Mouse (Mus musculus): ENCODE data around the gene Nek2. TPM values are rescaled to one million over a fixed set of nuclear protein-coding genes. Genes with fewer than 3 reads are reported as not detected.
A peak's percentile ranks its signal among the peaks of the same experiment; 100 is the strongest.

The Nek2 gene
- total and polyA plus RNA-seq, 2 experiments: 0.28 to 0.46 TPM

- WGBS: 84% methylated on average over 6 of the region's 6 CpGs
- Histone ChIP-seq H3K4me3 (ENCODE audit: insufficient read depth, low read depth, low read length) (no peak overlapping the region), H3K36me3 (ENCODE audit: control insufficient read depth, insufficient read depth, low read length) (no peaks in the 10 kb centered on the region), H3K9ac (ENCODE audit: low read depth, low read length) (no peak overlapping the region), H3K27ac (replicated peaks; ENCODE audit: insufficient read depth, low read depth, low read length) (no peak overlapping the region), H3K27me3 (ENCODE audit: control insufficient read depth, insufficient read depth, low read length) (no peaks in the 10 kb centered on the region), H3K79me2 (ENCODE audit: control insufficient read depth, insufficient read depth, low read length) (no peaks in the 10 kb centered on the region), H3K4me1 (ENCODE audit: control insufficient read depth, insufficient read depth, low read length) (peaks cover 3% of the 10 kb centered on the region; the same call in 1 of the 2 replicates)
- no peak for DNase-seq (ENCODE audit: extremely low read depth, low read depth, low spot score)
- TF ChIP-seq POLR2A (IDR thresholded peaks at IDR 0.05; ENCODE audit: extremely low read depth, insufficient read depth, low read length) (no peak), CTCF (IDR thresholded peaks at IDR 0.05; ENCODE audit: low read depth, low read length) (no peak)
Observed at GRCm38 (mm10) chr1:191833396-191833795, 12.2 kb downstream of the Nek2 start.

- Histone ChIP-seq H3K9ac (ENCODE audit: low read depth, low read length) (peak overlapping the region; percentile 62), H3K27ac (replicated peaks; ENCODE audit: insufficient read depth, low read depth, low read length) (no peak overlapping the region), H3K79me2 (ENCODE audit: control insufficient read depth, insufficient read depth, low read length) (no peaks in the 10 kb centered on the region), H3K4me3 (ENCODE audit: insufficient read depth, low read depth, low read length) (peak overlapping the region; percentile 20; the same call in 1 of the 2 replicates), H3K36me3 (ENCODE audit: control insufficient read depth, insufficient read depth, low read length) (no peaks in the 10 kb centered on the region), H3K4me1 (ENCODE audit: control insufficient read depth, insufficient read depth, low read length) (peaks cover 15% of the 10 kb centered on the region), H3K27me3 (ENCODE audit: control insufficient read depth, insufficient read depth, low read length) (no peaks in the 10 kb centered on the region)
- WGBS: 6% methylated on average over 19 of the region's 19 CpGs
- TF ChIP-seq CTCF (IDR thresholded peaks at IDR 0.05; ENCODE audit: low read depth, low read length) (peak; percentile 95), POLR2A (IDR thresholded peaks at IDR 0.05; ENCODE audit: extremely low read depth, insufficient read depth, low read length) (no peak)
- DNase-seq (ENCODE audit: extremely low read depth, low read depth, low spot score): peak; percentile 54
Observed at GRCm38 (mm10) chr1:191834825-191835224, 13.6 kb downstream of the Nek2 start.

GRCm38 (mm10) chr1:191836318-191836985, 15.2 kb downstream of the Nek2 start:
- no peak overlapping the region for H3K27ac ChIP-seq (replicated peaks; ENCODE audit: insufficient read depth, low read depth, low read length)
- no peak for DNase-seq (ENCODE audit: extremely low read depth, low read depth, low spot score)
- WGBS: 44% methylated on average over 5 of the region's 5 CpGs
- no peaks in the 10 kb centered on the region for H3K36me3 ChIP-seq (ENCODE audit: control insufficient read depth, insufficient read depth, low read length)
- TF ChIP-seq POLR2A (IDR thresholded peaks at IDR 0.05; ENCODE audit: extremely low read depth, insufficient read depth, low read length): no peak
- H3K4me1 ChIP-seq (ENCODE audit: control insufficient read depth, insufficient read depth, low read length): peaks cover 28% of the 10 kb centered on the region
- no peaks in the 10 kb centered on the region for H3K79me2 ChIP-seq (ENCODE audit: control insufficient read depth, insufficient read depth, low read length)
- no peak overlapping the region for H3K9ac ChIP-seq (ENCODE audit: low read depth, low read length)
- no peak overlapping the region for H3K4me3 ChIP-seq (ENCODE audit: insufficient read depth, low read depth, low read length)
- no peaks in the 10 kb centered on the region for H3K27me3 ChIP-seq (ENCODE audit: control insufficient read depth, insufficient read depth, low read length)

GRCm38 (mm10) chr1:191837691-191838090, 16.4 kb downstream of the Nek2 start:
- Histone ChIP-seq H3K36me3 (ENCODE audit: control insufficient read depth, insufficient read depth, low read length) (no peaks in the 10 kb centered on the region), H3K4me3 (ENCODE audit: insufficient read depth, low read depth, low read length) (no peak overlapping the region), H3K4me1 (ENCODE audit: control insufficient read depth, insufficient read depth, low read length) (peaks cover 28% of the 10 kb centered on the region), H3K9ac (ENCODE audit: low read depth, low read length) (no peak overlapping the region), H3K79me2 (ENCODE audit: control insufficient read depth, insufficient read depth, low read length) (no peaks in the 10 kb centered on the region), H3K27me3 (ENCODE audit: control insufficient read depth, insufficient read depth, low read length) (no peaks in the 10 kb centered on the region), H3K27ac (replicated peaks; ENCODE audit: insufficient read depth, low read depth, low read length) (no peak overlapping the region)
- no peak for DNase-seq (ENCODE audit: extremely low read depth, low read depth, low spot score)
- TF ChIP-seq CTCF (IDR thresholded peaks at IDR 0.05; ENCODE audit: low read depth, low read length) (no peak), POLR2A (IDR thresholded peaks at IDR 0.05; ENCODE audit: extremely low read depth, insufficient read depth, low read length) (no peak)
- WGBS: 76% methylated on average over 3 of the region's 3 CpGs

GRCm38 (mm10) chr1:191838994-191839741, 17.9 kb downstream of the Nek2 start:
- WGBS: 14% methylated on average over 17 of the region's 17 CpGs
- Histone ChIP-seq H3K36me3 (ENCODE audit: control insufficient read depth, insufficient read depth, low read length) (no peaks in the 10 kb centered on the region), H3K79me2 (ENCODE audit: control insufficient read depth, insufficient read depth, low read length) (no peaks in the 10 kb centered on the region), H3K27ac (replicated peaks; ENCODE audit: insufficient read depth, low read depth, low read length) (peak overlapping the region; percentile 55), H3K4me1 (ENCODE audit: control insufficient read depth, insufficient read depth, low read length) (peaks cover 28% of the 10 kb centered on the region), H3K27me3 (ENCODE audit: control insufficient read depth, insufficient read depth, low read length) (no peaks in the 10 kb centered on the region), H3K4me3 (ENCODE audit: insufficient read depth, low read depth, low read length) (no peak overlapping the region), H3K9ac (ENCODE audit: low read depth, low read length) (no peak overlapping the region)
- TF ChIP-seq POLR2A (IDR thresholded peaks at IDR 0.05; ENCODE audit: extremely low read depth, insufficient read depth, low read length): no peak
- TF ChIP-seq CTCF (IDR thresholded peaks at IDR 0.05; ENCODE audit: low read depth, low read length): no peak
- DNase-seq (ENCODE audit: extremely low read depth, low read depth, low spot score): peak; percentile 92
